Mouse (Mus musculus) G1E (cell line): ENCODE data around the gene Focad.

Source experiments
- CTCF ChIP-seq: IDR thresholded peaks from 2 replicates; pipeline ENCODE4 v1.5.1; 2012; ENCODE audit warnings: low read depth, low read length, inconsistent platforms, mixed read lengths
- GATA1 ChIP-seq: IDR thresholded peaks from 2 replicates; pipeline ENCODE4 v1.6.1; 2012; ENCODE audit warnings: borderline replicate concordance, low read length, inconsistent platforms, mixed read lengths
- POLR2AphosphoS5 ChIP-seq: IDR thresholded peaks from 2 replicates; pipeline ENCODE4 v1.6.1; 2012; ENCODE audit warnings: low read depth, low read length, inconsistent platforms; ENCODE audit not compliant: insufficient replicate concordance
- TAL1 ChIP-seq: conservative IDR thresholded peaks from 2 replicates; pipeline ENCODE4 v1.6.1; 2012; ENCODE audit warnings: low read depth, low read length, inconsistent platforms, mixed read lengths

- TF ChIP-seq CTCF (no peak), POLR2AphosphoS5 (no peak), GATA1 (no peak), TAL1 (no peak)
Observed at GRCm38 (mm10) chr4:88448976-88449375, 354.5 kb downstream of the Focad start.
